Mouse (Mus musculus): ENCODE data around the gene Olfr1331.
"Not testable (repeated sequence)": the region's sequence is repeated elsewhere in the genome, so short reads cannot be mapped to it uniquely, and the experiment has no call there.

The Olfr1331 gene

GRCm38 (mm10) chr4:118864349-118864748 lies at the start of gene Olfr1331:
TSS of gene Olfr1331 (plus strand) at chr4:118864649.
- DNase-seq (ENCODE audit: low read depth): no peak

GRCm38 (mm10) chr4:118818921-118819320 lies 45.5 kb upstream of the Olfr1331 start:
- no peak for DNase-seq (ENCODE audit: low read depth)

GRCm38 (mm10) chr4:118836179-118836578 lies 28.3 kb upstream of the Olfr1331 start, which contains the start of gene Olfr1333:
TSS of gene Olfr1333 (minus strand) at chr4:118836279.
- no peak for DNase-seq (ENCODE audit: low read depth)

GRCm38 (mm10) chr4:118861791-118862190 lies 2.7 kb upstream of the Olfr1331 start:
- DNase-seq (ENCODE audit: low read depth): no peak

GRCm38 (mm10) chr4:118862704-118863103 lies 1.7 kb upstream of the Olfr1331 start:
- DNase-seq (ENCODE audit: low read depth): no peak

- no peak for DNase-seq (ENCODE audit: low read depth)
Observed at GRCm38 (mm10) chr4:118867566-118867965, 3.1 kb downstream of the Olfr1331 start.

- DNase-seq (ENCODE audit: low read depth): no peak
Observed at GRCm38 (mm10) chr4:118888297-118888696, 23.8 kb downstream of the Olfr1331 start, which contains the start of gene Olfr1330. TSS of gene Olfr1330 (plus strand) at chr4:118888597.

- DNase-seq (ENCODE audit: low read depth): no peak
Observed at GRCm38 (mm10) chr4:118901981-118902380, 37.5 kb downstream of the Olfr1331 start.

- DNase-seq (ENCODE audit: low read depth): not testable (repeated sequence)
Observed at GRCm38 (mm10) chr4:118917365-118917764, 52.9 kb downstream of the Olfr1331 start, which contains the start of gene Olfr1329. TSS of gene Olfr1329 (minus strand) at chr4:118917465.
